Mouse (Mus musculus): Measurements from ENCODE around the gene Map10. TPM values are rescaled to one million over a fixed set of nuclear protein-coding genes. Genes with fewer than 3 reads are reported as not detected.
A peak's percentile ranks its signal among the peaks of the same experiment; 100 is the strongest.

The Map10 gene
- polyA plus RNA-seq, 1 experiment from 2014 or later = 0.69 TPM

DNA sequence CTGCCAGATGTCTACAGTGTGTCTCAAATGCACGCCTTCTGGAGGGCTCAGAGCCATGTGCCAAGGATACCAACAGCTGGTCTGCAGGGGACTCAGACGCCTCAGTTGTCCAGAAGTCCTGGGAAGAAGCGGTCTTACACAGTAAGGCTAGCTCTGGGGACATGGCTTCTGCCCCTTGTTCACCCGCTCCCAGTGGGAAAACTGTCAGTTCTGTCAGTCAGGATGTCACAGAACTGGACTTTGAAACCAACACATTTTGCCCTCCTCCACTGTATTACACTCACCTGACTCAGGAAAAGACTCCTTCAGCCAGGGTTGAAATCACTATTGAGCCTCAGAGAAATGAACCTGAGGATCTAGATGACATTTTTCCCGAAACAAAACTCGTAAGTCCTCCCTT lies 802 bp downstream of the Map10 start:
- H3K27ac ChIP-seq (replicated peaks) = no peak overlapping the region
- H3K9ac ChIP-seq = no peak overlapping the region
- peaks cover 10% of the 10 kb centered on the region; the same call in 1 of the 2 replicates for H3K4me1 ChIP-seq (replicated peaks)
- WGBS (ENCODE audit: insufficient replicate concordance) = 74% methylated on average over 6 of the region's 6 CpGs
- peaks cover 13% of the 10 kb centered on the region; the same call in 1 of the 2 replicates for H3K9me3 ChIP-seq (replicated peaks)
- H3K36me3 ChIP-seq (replicated peaks) = no peaks in the 10 kb centered on the region; the same call in 1 of the 2 replicates
- H3K4me3 ChIP-seq (replicated peaks) = peak overlapping the region; percentile 57
- no peaks in the 10 kb centered on the region; the same call in 1 of the 2 replicates for H3K27me3 ChIP-seq
- ATAC-seq (ENCODE audit: insufficient read depth) = no peak
- H3K4me2 ChIP-seq = peak overlapping the region; percentile 77

DNA sequence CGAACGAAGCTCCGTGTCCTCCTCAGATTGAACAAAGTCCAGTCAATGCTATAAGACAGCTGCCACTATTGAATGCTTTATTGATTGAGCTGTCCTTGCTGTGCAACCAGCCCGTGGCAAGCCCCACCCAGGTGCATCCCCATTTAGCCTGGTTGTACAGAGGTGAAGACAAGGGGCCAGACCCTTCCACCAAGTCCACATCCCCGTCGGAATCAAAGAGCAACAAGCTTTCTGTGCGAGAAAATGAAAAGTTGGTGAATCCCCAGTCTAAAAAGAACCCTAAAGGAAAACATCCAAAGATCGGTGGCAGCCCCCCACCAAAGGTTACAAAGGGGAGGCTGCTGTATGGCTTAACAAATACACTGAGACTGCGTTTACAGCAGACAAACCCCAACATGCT lies 1.3 kb downstream of the Map10 start:
- 79% methylated on average over 9 of the region's 9 CpGs for WGBS (ENCODE audit: insufficient replicate concordance)
- Histone ChIP-seq H3K36me3 (replicated peaks) (no peaks in the 10 kb centered on the region; the same call in 1 of the 2 replicates), H3K27me3 (no peaks in the 10 kb centered on the region; the same call in 1 of the 2 replicates), H3K4me1 (replicated peaks) (peaks cover 10% of the 10 kb centered on the region; the same call in 1 of the 2 replicates), H3K9ac (no peak overlapping the region), H3K4me3 (replicated peaks) (no peak overlapping the region), H3K27ac (replicated peaks) (no peak overlapping the region), H3K4me2 (no peak overlapping the region), H3K9me3 (replicated peaks) (peaks cover 13% of the 10 kb centered on the region; the same call in 1 of the 2 replicates)
- ATAC-seq (ENCODE audit: insufficient read depth) = no peak

DNA sequence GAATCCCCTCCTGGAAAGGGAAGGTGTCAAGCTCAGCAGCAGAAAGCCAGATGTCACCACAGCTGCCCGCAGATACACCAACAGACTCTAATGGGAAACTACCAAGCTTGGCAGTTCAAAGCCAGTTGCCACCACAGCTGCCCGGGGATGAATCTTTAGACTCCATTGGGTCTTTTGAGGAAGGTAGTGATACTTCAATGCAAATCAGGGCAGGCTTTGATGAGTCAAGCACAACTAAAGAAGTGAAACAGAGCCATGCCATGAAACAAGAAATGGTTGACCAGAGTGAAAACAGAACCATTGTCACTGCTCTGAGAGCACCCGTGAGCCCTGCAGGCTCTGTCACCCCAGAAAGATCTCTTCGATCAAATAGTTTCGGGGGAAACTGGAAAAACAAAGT lies 1.8 kb downstream of the Map10 start:
- Histone ChIP-seq H3K9me3 (replicated peaks) (peaks cover 13% of the 10 kb centered on the region; the same call in 1 of the 2 replicates), H3K27me3 (no peaks in the 10 kb centered on the region; the same call in 1 of the 2 replicates), H3K4me2 (no peak overlapping the region), H3K4me3 (replicated peaks) (no peak overlapping the region), H3K9ac (no peak overlapping the region), H3K36me3 (replicated peaks) (no peaks in the 10 kb centered on the region; the same call in 1 of the 2 replicates), H3K27ac (replicated peaks) (no peak overlapping the region), H3K4me1 (replicated peaks) (peaks cover 10% of the 10 kb centered on the region; the same call in 1 of the 2 replicates)
- 76% methylated on average over 5 of the region's 5 CpGs for WGBS (ENCODE audit: insufficient replicate concordance)
- no peak for ATAC-seq (ENCODE audit: insufficient read depth)

DNA sequence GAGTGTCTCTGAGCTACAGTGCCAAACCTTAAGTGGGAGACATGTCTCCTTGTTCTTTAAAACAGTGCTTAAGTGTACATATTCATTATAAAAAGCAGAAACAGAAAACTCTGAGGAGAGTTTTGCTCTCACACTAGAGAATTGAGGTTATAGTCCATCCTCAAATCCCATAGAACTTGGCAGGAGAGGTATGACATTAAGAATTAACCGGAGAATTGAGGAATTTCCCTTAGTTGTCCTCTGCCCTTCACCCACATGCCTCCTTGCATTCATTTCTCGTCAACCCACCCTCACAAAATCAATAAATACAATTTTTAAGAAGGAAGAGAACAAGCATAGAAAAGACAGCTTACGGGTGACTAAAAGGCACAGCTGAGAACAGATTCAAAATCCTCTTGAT lies 6.2 kb downstream of the Map10 start:
- Histone ChIP-seq H3K4me3 (replicated peaks) (no peak overlapping the region), H3K27ac (replicated peaks) (no peak overlapping the region), H3K9ac (no peak overlapping the region), H3K36me3 (replicated peaks) (no peaks in the 10 kb centered on the region; the same call in 1 of the 2 replicates), H3K4me2 (no peak overlapping the region), H3K9me3 (replicated peaks) (peaks cover 6% of the 10 kb centered on the region; the same call in 1 of the 2 replicates), H3K4me1 (replicated peaks) (no peaks in the 10 kb centered on the region), H3K27me3 (no peaks in the 10 kb centered on the region; the same call in 1 of the 2 replicates)
- WGBS (ENCODE audit: insufficient replicate concordance) = 66% methylated on average over 3 of the region's 3 CpGs
- no peak for ATAC-seq (ENCODE audit: insufficient read depth)

DNA sequence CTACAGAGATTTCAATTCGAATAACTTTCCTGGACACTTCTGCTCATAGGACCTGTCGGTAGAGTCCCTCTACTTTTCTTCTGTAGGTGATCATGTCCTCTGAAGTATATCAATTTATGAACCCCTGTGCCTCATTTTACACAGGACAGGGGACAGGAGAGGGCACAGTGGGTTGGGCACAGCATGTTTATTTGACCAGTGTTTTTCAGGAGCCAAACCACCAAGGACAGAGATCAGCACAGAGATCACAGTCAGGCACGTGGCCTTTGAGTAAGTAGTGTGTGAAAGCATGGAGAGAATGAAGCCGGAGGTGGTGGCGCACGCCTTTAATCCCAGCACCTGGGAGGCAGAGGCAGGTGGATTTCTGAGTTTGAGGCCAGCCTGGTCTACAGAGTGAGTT lies 7.9 kb downstream of the Map10 start:
- H3K9me3 ChIP-seq (replicated peaks) = no peaks in the 10 kb centered on the region
- H3K4me2 ChIP-seq = no peak overlapping the region
- WGBS (ENCODE audit: insufficient replicate concordance) = 59% methylated on average over 6 of the region's 6 CpGs
- H3K4me1 ChIP-seq (replicated peaks) = no peaks in the 10 kb centered on the region
- no peak for ATAC-seq (ENCODE audit: insufficient read depth)
- H3K27me3 ChIP-seq = no peaks in the 10 kb centered on the region
- no peak overlapping the region for H3K4me3 ChIP-seq (replicated peaks)
- no peak overlapping the region for H3K9ac ChIP-seq
- H3K36me3 ChIP-seq (replicated peaks) = no peaks in the 10 kb centered on the region
- H3K27ac ChIP-seq (replicated peaks) = no peak overlapping the region

DNA sequence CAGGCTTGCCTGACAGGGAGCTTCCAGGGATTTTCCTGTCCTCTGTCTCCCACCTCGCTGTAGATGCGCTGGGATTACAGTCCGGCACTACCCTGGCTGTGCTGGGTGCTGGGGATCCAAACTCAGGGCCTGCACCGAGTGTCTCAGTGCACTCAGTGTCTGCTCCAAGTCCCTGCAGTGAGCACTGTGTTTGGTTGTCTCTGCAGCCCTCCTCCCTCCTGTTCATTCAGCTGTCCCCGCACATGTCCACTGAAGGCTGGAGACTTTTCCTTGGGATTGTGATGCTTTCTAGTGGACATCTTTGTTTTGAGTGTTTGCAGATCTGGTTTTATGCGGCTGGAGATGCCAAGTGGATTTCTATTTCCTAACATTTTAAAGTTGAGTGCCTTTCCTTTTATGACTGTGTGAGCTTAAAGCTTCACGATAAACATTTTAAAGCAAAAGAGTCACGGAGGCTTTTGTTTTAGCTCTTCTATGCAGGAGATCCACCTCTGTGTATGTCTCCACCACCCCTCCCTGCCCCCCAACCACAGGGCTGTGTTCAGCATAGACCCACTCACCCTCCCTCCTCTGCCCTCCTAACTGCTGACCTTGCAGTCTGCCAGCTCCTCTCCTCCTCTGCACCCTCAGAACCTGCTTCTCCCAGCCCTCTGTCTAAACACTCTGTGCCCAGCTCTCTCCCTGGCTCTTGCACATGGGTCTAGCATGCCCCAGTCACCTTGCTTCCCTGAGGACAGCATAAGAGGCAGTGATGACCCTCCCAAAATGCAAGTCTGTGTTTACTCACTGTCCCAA lies 9.4 kb downstream of the Map10 start:
- no peak for ATAC-seq (ENCODE audit: insufficient read depth)
- no peak overlapping the region for H3K27ac ChIP-seq (replicated peaks)
- H3K9ac ChIP-seq = no peak overlapping the region
- no peak overlapping the region for H3K4me3 ChIP-seq (replicated peaks)
- no peaks in the 10 kb centered on the region for H3K9me3 ChIP-seq (replicated peaks)
- 71% methylated on average over 8 of the region's 8 CpGs for WGBS (ENCODE audit: insufficient replicate concordance)
- H3K27me3 ChIP-seq = no peaks in the 10 kb centered on the region
- H3K4me1 ChIP-seq (replicated peaks) = no peaks in the 10 kb centered on the region
- H3K36me3 ChIP-seq (replicated peaks) = no peaks in the 10 kb centered on the region
- no peak overlapping the region for H3K4me2 ChIP-seq

DNA sequence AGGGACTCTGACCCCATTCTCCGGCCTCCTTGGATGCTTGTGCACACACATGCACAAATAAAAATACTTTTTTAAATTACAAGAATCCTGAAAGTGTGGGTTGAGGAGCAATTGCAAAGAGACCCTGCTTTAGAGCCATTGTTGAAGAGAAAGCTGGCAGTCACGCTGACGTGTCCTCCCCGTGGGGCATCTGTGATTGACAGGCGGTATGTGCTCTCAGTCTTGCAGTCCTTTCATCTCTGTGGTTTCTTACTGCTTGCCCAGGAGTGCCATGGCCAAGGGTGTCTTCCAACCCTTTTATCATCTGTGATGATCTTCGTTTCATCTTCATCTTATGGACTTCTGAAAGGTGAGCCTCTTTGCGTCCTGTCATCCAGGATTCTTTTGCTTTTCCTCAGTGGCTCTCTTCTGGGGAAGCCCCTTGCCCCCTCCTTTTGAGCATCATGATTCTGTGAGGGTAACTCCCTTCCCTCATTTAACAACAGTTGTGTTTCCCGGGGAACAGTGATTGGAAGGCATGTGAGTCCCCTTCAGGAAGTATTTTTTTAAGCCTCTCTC lies 11.3 kb downstream of the Map10 start:
- no peaks in the 10 kb centered on the region for H3K36me3 ChIP-seq (replicated peaks)
- no peak for ATAC-seq (ENCODE audit: insufficient read depth)
- no peaks in the 10 kb centered on the region for H3K9me3 ChIP-seq (replicated peaks)
- H3K9ac ChIP-seq = no peak overlapping the region
- no peak overlapping the region for H3K4me3 ChIP-seq (replicated peaks)
- WGBS (ENCODE audit: insufficient replicate concordance) = 46% methylated on average over 8 of the region's 8 CpGs
- H3K27me3 ChIP-seq = no peaks in the 10 kb centered on the region
- no peak overlapping the region for H3K4me2 ChIP-seq
- H3K4me1 ChIP-seq (replicated peaks) = no peaks in the 10 kb centered on the region
- H3K27ac ChIP-seq (replicated peaks) = no peak overlapping the region

DNA sequence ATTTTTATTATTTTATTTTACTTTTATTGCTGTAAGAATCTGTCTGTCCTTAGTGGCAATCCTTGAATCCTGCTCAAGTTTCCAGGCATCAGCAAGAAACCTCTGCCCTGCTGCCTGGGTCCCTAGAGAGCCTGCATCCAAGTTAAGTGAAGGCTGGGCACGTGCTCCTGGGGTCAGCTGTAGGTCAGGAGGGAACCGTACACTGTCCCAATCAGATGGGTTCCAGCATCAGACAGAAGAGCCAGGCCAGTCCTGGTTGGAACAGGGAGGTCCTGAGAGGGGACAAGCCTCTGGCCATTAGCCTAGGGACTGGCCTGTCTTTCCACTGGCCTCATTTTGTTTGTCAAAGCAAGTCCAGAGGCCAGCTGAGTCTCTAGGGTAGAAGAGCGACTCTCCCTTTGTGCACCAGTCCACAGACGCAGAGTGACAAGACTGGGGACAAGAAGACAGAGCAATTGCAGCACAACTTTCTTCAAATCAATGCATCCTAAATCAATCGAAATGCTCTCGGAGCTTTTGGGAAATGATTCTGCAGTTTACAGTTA lies 15.7 kb downstream of the Map10 start:
- Histone ChIP-seq H3K36me3 (replicated peaks) (no peaks in the 10 kb centered on the region), H3K27ac (replicated peaks) (no peak overlapping the region), H3K4me2 (no peak overlapping the region), H3K4me1 (replicated peaks) (no peaks in the 10 kb centered on the region), H3K4me3 (replicated peaks) (no peak overlapping the region), H3K9ac (no peak overlapping the region), H3K9me3 (replicated peaks) (no peaks in the 10 kb centered on the region), H3K27me3 (no peaks in the 10 kb centered on the region)
- ATAC-seq (ENCODE audit: insufficient read depth) = no peak
- 47% methylated on average over 6 of the region's 6 CpGs for WGBS (ENCODE audit: insufficient replicate concordance)

DNA sequence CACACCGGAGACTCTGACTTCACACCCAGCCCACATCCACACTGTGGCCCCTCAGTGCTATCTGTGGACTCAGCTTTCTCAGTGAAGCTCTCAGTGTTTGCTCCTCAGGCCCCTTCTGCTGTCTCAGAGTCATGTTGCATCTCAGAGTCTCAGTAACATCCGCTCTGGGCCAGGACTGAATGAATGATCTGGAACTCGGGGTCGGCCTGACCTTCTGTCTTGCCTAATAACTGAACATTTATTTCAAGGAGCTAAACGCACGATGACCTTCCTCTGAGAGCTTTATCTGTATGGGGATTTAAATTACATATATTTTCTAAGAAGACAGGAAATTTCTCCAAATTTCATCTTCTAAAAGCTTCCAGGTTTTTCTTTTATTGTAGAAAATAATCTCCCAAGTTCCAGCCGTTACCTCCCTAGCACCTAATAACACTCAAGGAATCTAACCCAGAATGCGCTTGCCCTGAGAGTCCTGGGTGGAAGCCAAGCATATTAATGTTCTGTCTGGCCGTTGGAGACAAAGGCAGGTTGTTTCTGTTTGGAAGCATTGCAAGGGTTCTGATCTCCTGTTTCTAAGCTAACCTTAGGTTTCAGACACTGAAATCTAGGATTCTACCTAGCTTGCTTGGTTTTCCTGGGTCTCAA lies 16.7 kb downstream of the Map10 start:
- WGBS (ENCODE audit: insufficient replicate concordance) = 67% methylated on average over 9 of the region's 9 CpGs
- no peaks in the 10 kb centered on the region for H3K9me3 ChIP-seq (replicated peaks)
- no peaks in the 10 kb centered on the region for H3K27me3 ChIP-seq
- no peak overlapping the region for H3K27ac ChIP-seq (replicated peaks)
- no peak overlapping the region for H3K4me2 ChIP-seq
- H3K4me3 ChIP-seq (replicated peaks) = no peak overlapping the region
- H3K9ac ChIP-seq = no peak overlapping the region
- no peak for ATAC-seq (ENCODE audit: insufficient read depth)
- no peaks in the 10 kb centered on the region for H3K4me1 ChIP-seq (replicated peaks)
- no peaks in the 10 kb centered on the region for H3K36me3 ChIP-seq (replicated peaks)

DNA sequence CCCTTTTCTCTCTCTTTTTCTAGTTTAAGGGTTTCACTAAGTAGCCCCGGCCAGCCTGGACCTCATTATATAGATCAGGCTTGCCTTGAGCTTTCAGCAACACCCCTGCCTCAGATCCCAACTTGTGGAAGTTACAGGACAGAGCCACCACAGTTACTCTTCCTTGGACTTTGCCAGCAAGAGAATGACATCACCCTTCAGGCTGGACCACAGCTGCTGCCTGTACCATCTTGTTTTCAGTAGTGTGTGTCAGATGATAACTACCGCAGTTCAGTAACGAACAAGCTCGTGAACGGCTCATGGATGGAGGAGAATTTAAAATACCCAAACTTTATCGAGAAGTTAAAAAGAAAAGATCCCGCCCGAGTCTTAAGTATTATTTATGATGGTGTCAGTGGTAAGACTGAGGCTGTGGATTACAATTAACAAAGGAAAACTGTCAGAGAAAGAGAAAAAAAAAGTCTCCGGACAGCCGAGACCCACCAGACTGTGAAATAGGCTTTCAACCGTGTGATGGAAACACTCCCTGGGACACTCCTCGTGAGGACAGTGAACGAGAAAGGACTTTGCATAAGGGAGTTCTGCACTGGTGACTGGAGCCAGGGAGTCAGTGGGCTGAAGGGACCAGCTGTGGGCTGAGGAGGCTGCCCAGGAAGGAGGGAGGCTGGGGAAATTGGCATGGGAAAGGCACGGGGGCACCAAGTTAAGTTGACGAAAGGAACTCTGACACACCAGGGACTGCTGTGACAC lies 20.7 kb downstream of the Map10 start:
- WGBS (ENCODE audit: insufficient replicate concordance) = 62% methylated on average over 15 of the region's 15 CpGs
- no peak for ATAC-seq (ENCODE audit: insufficient read depth)

More for the DNA sequence above, 20.7 kb downstream of the Map10 start:
- H3K27ac ChIP-seq (replicated peaks) = no peak overlapping the region
- H3K4me2 ChIP-seq = no peak overlapping the region
- no peak overlapping the region for H3K9ac ChIP-seq
- no peaks in the 10 kb centered on the region for H3K36me3 ChIP-seq (replicated peaks)
- H3K4me3 ChIP-seq (replicated peaks) = no peak overlapping the region
- no peaks in the 10 kb centered on the region for H3K9me3 ChIP-seq (replicated peaks)
- no peaks in the 10 kb centered on the region for H3K27me3 ChIP-seq
- H3K4me1 ChIP-seq (replicated peaks) = no peaks in the 10 kb centered on the region
